Mouse (Mus musculus): ENCODE results near the gene Klf13. TPM values are rescaled to one million over a fixed set of nuclear protein-coding genes. Genes with fewer than 3 reads are reported as not detected.

Gene Klf13
- total and polyA plus RNA-seq, 3 experiments, result 1.7 to 9.7 (median 3.7) TPM

DNA sequence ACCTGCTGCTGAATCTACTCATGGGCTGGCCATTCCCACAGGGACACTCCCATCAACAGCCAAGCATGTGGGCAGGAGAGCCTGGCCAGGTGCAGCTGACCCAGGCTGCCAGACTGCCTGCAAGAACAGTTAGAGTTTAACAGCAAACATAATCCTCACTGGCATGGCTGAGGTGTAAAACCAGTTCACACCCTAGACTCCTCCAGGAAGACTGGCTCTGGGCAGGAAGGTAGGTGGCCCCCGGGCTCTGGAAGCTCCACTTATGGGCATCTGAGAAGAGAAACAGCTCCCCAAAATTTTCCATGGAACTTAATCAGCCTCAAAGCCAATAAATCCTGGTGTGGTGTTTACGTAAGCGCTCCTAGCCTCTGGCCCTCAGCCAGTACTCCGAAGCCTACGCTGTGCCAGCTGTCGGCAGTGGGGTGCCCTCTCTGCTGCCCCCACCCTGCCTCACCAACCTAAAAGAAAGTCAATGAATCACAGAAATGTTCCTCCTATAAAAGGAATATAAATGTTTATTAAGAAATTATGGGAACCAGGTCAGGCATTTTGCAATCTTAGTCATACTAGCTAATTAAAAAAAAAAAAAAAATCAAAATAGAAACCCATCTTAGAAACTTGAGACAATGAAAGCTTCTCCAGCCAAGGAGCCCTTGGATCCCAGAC lies 13.8 kb downstream of the Klf13 start:
- Histone ChIP-seq H3K4me2 (ENCODE audit: insufficient read depth, low read depth, poor library complexity, severe bottlenecking) (no peak overlapping the region), H3K9ac (ENCODE audit: insufficient read depth, low read depth) (no peak overlapping the region), H3K4me1 (ENCODE audit: control insufficient read depth in 1 of 2, insufficient read depth in 2 of 2) (peaks cover 10 to 28% of the 10 kb centered on the region in 2 experiments), H3K27ac (ENCODE audit: insufficient read depth, low read depth) (no peak overlapping the region), H3K4me3 (replicated peaks in 1 of 3; ENCODE audit: low read depth in 2 of 3, low read length in 2 of 3, poor library complexity in 1 of 3) (no peak overlapping the region), H3K79me2 (replicated peaks; ENCODE audit: control insufficient read depth, extremely low read depth, insufficient read depth, poor library complexity, severe bottlenecking) (0 out of 2 replicates have a peak, but pooled peaks cover 4% of the 10 kb centered on the region), H3K27me3 (replicated peaks) (no peaks in the 10 kb centered on the region), H3K36me3 (replicated peaks in 1 of 2; ENCODE audit: control insufficient read depth in 1 of 2, insufficient read depth in 1 of 2, low read length in 1 of 2) (peaks cover 0 to 14% of the 10 kb centered on the region in 2 experiments), H3K9me3 (replicated peaks; ENCODE audit: low read length) (peaks cover 8% of the 10 kb centered on the region)
- in situ Hi-C loops (cut with MboI; ENCODE audit: low pct_ligation_motif_present, low pct_unique_long_range_greater_than_20kb, low sequenced_read_pairs) (no loop called here), dilution Hi-C loops (cut with MboI; ENCODE audit: extremely low pct_ligation_motif_present, extremely low pct_unique_long_range_greater_than_20kb, low sequenced_read_pairs) (no loop called here)
- TF ChIP-seq UBTF (IDR thresholded peaks at IDR 0.05; ENCODE audit: low read depth, low read length), result no peak
- no peak for TF ChIP-seq NRF1 (IDR thresholded peaks at IDR 0.05; ENCODE audit: low read depth, low read length)
- TF ChIP-seq ETS1 (conservative IDR thresholded peaks at IDR 0.05; ENCODE audit: low read depth, low read length), result no peak
- no peak for TF ChIP-seq MYC (IDR thresholded peaks at IDR 0.05; ENCODE audit: low read depth, low read length)
- no peak for DNase-seq (ENCODE audit: extremely low read depth)

DNA sequence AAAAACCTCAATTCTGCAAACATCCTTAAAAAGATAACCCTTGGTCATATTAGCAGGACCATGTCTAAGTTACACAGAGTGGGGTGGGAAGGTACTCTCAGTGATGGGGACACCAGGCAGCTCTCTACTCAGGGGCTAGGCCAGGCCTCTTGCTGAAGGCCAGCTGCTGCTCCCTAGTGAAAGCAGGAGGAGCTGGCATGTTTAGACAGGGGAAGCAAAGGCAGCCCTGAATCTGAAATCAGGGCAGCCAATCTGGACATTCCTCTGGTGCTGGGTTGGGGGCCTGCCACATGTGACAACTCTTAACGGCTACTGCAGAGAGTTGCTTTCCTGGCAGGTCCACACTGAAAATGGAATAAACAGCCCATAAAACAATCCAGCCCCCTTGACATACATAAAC lies 14.6 kb downstream of the Klf13 start:
- H3K4me1 ChIP-seq (ENCODE audit: control insufficient read depth in 1 of 2, insufficient read depth in 2 of 2), result peaks cover 13 to 32% of the 10 kb centered on the region in 2 experiments
- H3K27ac ChIP-seq (ENCODE audit: insufficient read depth, low read depth), result no peak overlapping the region
- H3K9me3 ChIP-seq (replicated peaks; ENCODE audit: low read length), result peaks cover 8% of the 10 kb centered on the region
- H3K4me3 ChIP-seq (replicated peaks in 1 of 3; ENCODE audit: low read depth in 2 of 3, low read length in 2 of 3, poor library complexity in 1 of 3), result no peak overlapping the region
- dilution Hi-C loops (cut with MboI; ENCODE audit: extremely low pct_ligation_motif_present, extremely low pct_unique_long_range_greater_than_20kb, low sequenced_read_pairs), result no loop called here
- in situ Hi-C loops (cut with MboI; ENCODE audit: low pct_ligation_motif_present, low pct_unique_long_range_greater_than_20kb, low sequenced_read_pairs), result no loop called here
- DNase-seq (ENCODE audit: extremely low read depth), result no peak
- no peaks in the 10 kb centered on the region for H3K27me3 ChIP-seq (replicated peaks)
- H3K36me3 ChIP-seq (replicated peaks in 1 of 2; ENCODE audit: control insufficient read depth in 1 of 2, insufficient read depth in 1 of 2, low read length in 1 of 2), result peaks cover 0 to 17% of the 10 kb centered on the region in 2 experiments
- no peak overlapping the region for H3K4me2 ChIP-seq (ENCODE audit: insufficient read depth, low read depth, poor library complexity, severe bottlenecking)
- no peak overlapping the region for H3K9ac ChIP-seq (ENCODE audit: insufficient read depth, low read depth)
- 0 out of 2 replicates have a peak, but pooled peaks cover 4% of the 10 kb centered on the region for H3K79me2 ChIP-seq (replicated peaks; ENCODE audit: control insufficient read depth, extremely low read depth, insufficient read depth, poor library complexity, severe bottlenecking)
- TF ChIP-seq TCF12 (IDR thresholded peaks at IDR 0.05; ENCODE audit: low read depth, low read length) (no peak), NRF1 (IDR thresholded peaks at IDR 0.05; ENCODE audit: low read depth, low read length) (no peak), TBP (conservative IDR thresholded peaks at IDR 0.05; ENCODE audit: low read depth, low read length) (no peak), POLR2AphosphoS2 (IDR thresholded peaks at IDR 0.05; ENCODE audit: low read depth, low read length) (no peak), BHLHE40 (IDR thresholded peaks at IDR 0.05; ENCODE audit: low read depth, low read length) (no peak), IRF4 (IDR thresholded peaks at IDR 0.05; ENCODE audit: low read depth, low read length) (no peak), MYC (IDR thresholded peaks at IDR 0.05; ENCODE audit: low read depth, low read length) (no peak), GABPA (IDR thresholded peaks at IDR 0.05; ENCODE audit: insufficient replicate concordance, low read depth, low read length) (no peak), MAZ (IDR thresholded peaks at IDR 0.05; ENCODE audit: low read depth, low read length) (no peak), ZMIZ1 (IDR thresholded peaks at IDR 0.05; ENCODE audit: low read depth, low read length) (no peak), CTCF (conservative IDR thresholded peaks at IDR 0.05 in 1 of 2, IDR thresholded peaks at IDR 0.05 in 1 of 2; ENCODE audit: low read depth in 2 of 2, low read length in 2 of 2) (no peak), CHD2 (IDR thresholded peaks at IDR 0.05; ENCODE audit: low read length) (no peak), ZC3H11A (IDR thresholded peaks at IDR 0.05; ENCODE audit: low read depth, low read length) (no peak), MAFK (IDR thresholded peaks at IDR 0.05; ENCODE audit: insufficient replicate concordance, low read length) (no peak), E2F4 (IDR thresholded peaks at IDR 0.05; ENCODE audit: insufficient replicate concordance, low read depth, low read length) (no peak), ELF1 (IDR thresholded peaks at IDR 0.05; ENCODE audit: low read depth, low read length) (no peak), NELFE (IDR thresholded peaks at IDR 0.05; ENCODE audit: low read depth, low read length) (no peak), JUN (IDR thresholded peaks at IDR 0.05; ENCODE audit: insufficient read depth, low read depth, low read length) (no peak)

Data from CH12.LX (cell line).